Mouse (Mus musculus) CH12.LX (cell line): ENCODE measurements around the gene Fgfr2. TPM values are rescaled to one million over a fixed set of nuclear protein-coding genes. Genes with fewer than 3 reads are reported as not detected.

Source experiments
- DNase-seq: peaks from one replicate; pipeline ENCODE4 v3.0.0-alpha.2; 2013; ENCODE audit errors: extremely low read depth
- H3K27ac ChIP-seq: 2 replicates; pipeline ENCODE4 v1.5.1; 2012; ENCODE audit warnings: low read depth, mild to moderate bottlenecking, control low read depth, moderate library complexity; ENCODE audit not compliant: insufficient read depth
- H3K27me3 ChIP-seq: replicated peaks from 2 replicates; pipeline ENCODE3; 2012; ENCODE audit warnings: inconsistent platforms
- H3K36me3 ChIP-seq, 2 experiments: replicated peaks in 1 of 2; 2 replicates each; pipeline versions ENCODE3 to v1.6.1; 2012; ENCODE audit warnings: inconsistent platforms in 1 of 2, low read length in 1 of 2, mild to moderate bottlenecking in 1 of 2, mixed read lengths in 1 of 2, moderate library complexity in 1 of 2; ENCODE audit not compliant: control insufficient read depth in 1 of 2, insufficient read depth in 1 of 2
- H3K4me1 ChIP-seq, 2 experiments: 2 replicates each; pipeline ENCODE4 v1.6.1; 2012; ENCODE audit warnings: inconsistent platforms in 1 of 2, moderate library complexity in 1 of 2; ENCODE audit not compliant: insufficient read depth in 2 of 2, control insufficient read depth in 1 of 2
- H3K4me2 ChIP-seq: 2 replicates; pipeline ENCODE4 v1.6.1; 2012; ENCODE audit warnings: low read depth, mild to moderate bottlenecking, control low read depth; ENCODE audit not compliant: poor library complexity, insufficient read depth, severe bottlenecking
- H3K4me3 ChIP-seq, 3 experiments: fragments of 150-350 bp in 1 of 3; sonication (generic) in 1 of 3; replicated peaks in 1 of 3; 2 replicates each; pipeline versions ENCODE3 to v1.5.1; 2011 to 2012; ENCODE audit warnings: low read depth in 2 of 3, low read length in 2 of 3, mild to moderate bottlenecking in 2 of 3, moderate library complexity in 2 of 3, control low read depth in 1 of 3, improper control_type of control experiment in 1 of 3, inconsistent platforms in 1 of 3, mixed read lengths in 1 of 3; ENCODE audit not compliant: poor library complexity in 1 of 3
- H3K79me2 ChIP-seq: replicated peaks from 2 replicates; pipeline ENCODE4 v1.6.1; 2012; ENCODE audit warnings: mild to moderate bottlenecking, moderate library complexity; ENCODE audit not compliant: control insufficient read depth, poor library complexity, insufficient read depth, severe bottlenecking; ENCODE audit errors: extremely low read depth
- H3K9ac ChIP-seq: 2 replicates; pipeline ENCODE4 v1.6.1; 2012; ENCODE audit warnings: low read depth, mild to moderate bottlenecking, control low read depth, moderate library complexity; ENCODE audit not compliant: insufficient read depth
- H3K9me3 ChIP-seq: replicated peaks from 2 replicates; pipeline ENCODE3; 2012; ENCODE audit warnings: low read length, inconsistent platforms, mixed read lengths
- BHLHE40 ChIP-seq: IDR thresholded peaks from 2 replicates; pipeline ENCODE4 v1.6.1; 2011; ENCODE audit warnings: mild to moderate bottlenecking, low read depth, low read length, improper control_type of control experiment
- CHD1 ChIP-seq: IDR thresholded peaks from 2 replicates; pipeline ENCODE4 v1.6.1; 2012; ENCODE audit warnings: low read depth, low read length, improper control_type of control experiment, inconsistent platforms
- E2F4 ChIP-seq: IDR thresholded peaks from 2 replicates; pipeline ENCODE4 v1.6.1; 2011; ENCODE audit warnings: low read depth, low read length, improper control_type of control experiment; ENCODE audit not compliant: insufficient replicate concordance
- EP300 ChIP-seq: IDR thresholded peaks from 2 replicates; pipeline ENCODE4 v1.6.1; 2011; ENCODE audit warnings: low read length, improper control_type of control experiment
- ETS1 ChIP-seq: conservative IDR thresholded peaks from 2 replicates; pipeline ENCODE4 v1.6.1; 2012; ENCODE audit warnings: low read depth, mild to moderate bottlenecking, inconsistent platforms, low read length, improper control_type of control experiment, moderate library complexity
- GABPA ChIP-seq: IDR thresholded peaks from 2 replicates; pipeline ENCODE4 v1.6.1; 2012; ENCODE audit warnings: low read depth, low read length, improper control_type of control experiment, inconsistent platforms; ENCODE audit not compliant: insufficient replicate concordance
- HCFC1 ChIP-seq: IDR thresholded peaks from 2 replicates; pipeline ENCODE4 v1.6.1; 2012; ENCODE audit warnings: low read depth, mild to moderate bottlenecking, inconsistent platforms, low read length, improper control_type of control experiment
- IRF4 ChIP-seq: IDR thresholded peaks from 2 replicates; pipeline ENCODE4 v1.6.1; 2014; ENCODE audit warnings: low read depth, mild to moderate bottlenecking, inconsistent platforms, low read length, improper control_type of control experiment
- JUND ChIP-seq: conservative IDR thresholded peaks from 2 replicates; pipeline ENCODE4 v1.6.1; 2011; ENCODE audit warnings: low read depth, low read length, improper control_type of control experiment
- KAT2A ChIP-seq: IDR thresholded peaks from 2 replicates; pipeline ENCODE4 v1.6.1; 2012; ENCODE audit warnings: low read length, improper control_type of control experiment, inconsistent platforms; ENCODE audit not compliant: insufficient replicate concordance
- MAFK ChIP-seq: IDR thresholded peaks from 2 replicates; pipeline ENCODE4 v1.6.1; 2011; ENCODE audit warnings: low read length, improper control_type of control experiment; ENCODE audit not compliant: insufficient replicate concordance
- MAX ChIP-seq: IDR thresholded peaks from 2 replicates; pipeline ENCODE4 v1.6.1; 2011; ENCODE audit warnings: low read length, improper control_type of control experiment
- MAZ ChIP-seq: IDR thresholded peaks from 2 replicates; pipeline ENCODE4 v1.6.1; 2012; ENCODE audit warnings: low read depth, mild to moderate bottlenecking, inconsistent platforms, low read length, improper control_type of control experiment, moderate library complexity
- MXI1 ChIP-seq: IDR thresholded peaks from 2 replicates; pipeline ENCODE4 v1.6.1; 2011; ENCODE audit warnings: mild to moderate bottlenecking, low read depth, low read length, improper control_type of control experiment
- NELFE ChIP-seq: IDR thresholded peaks from 2 replicates; pipeline ENCODE4 v1.6.1; 2011; ENCODE audit warnings: low read depth, low read length, improper control_type of control experiment
- POLR2AphosphoS2 ChIP-seq: IDR thresholded peaks from 2 replicates; pipeline ENCODE4 v1.6.1; 2011; ENCODE audit warnings: low read depth, low read length, improper control_type of control experiment
- RAD21 ChIP-seq: IDR thresholded peaks from 2 replicates; pipeline ENCODE4 v1.6.1; 2011; ENCODE audit warnings: low read depth, mild to moderate bottlenecking, low read length, improper control_type of control experiment, moderate library complexity
- SIN3A ChIP-seq: IDR thresholded peaks from 2 replicates; pipeline ENCODE4 v1.6.1; 2012; ENCODE audit warnings: low read length, improper control_type of control experiment, inconsistent platforms
- SMC3 ChIP-seq: IDR thresholded peaks from 2 replicates; pipeline ENCODE4 v1.6.1; 2011; ENCODE audit warnings: low read depth, low read length, improper control_type of control experiment
- UBTF ChIP-seq: IDR thresholded peaks from 2 replicates; pipeline ENCODE4 v1.6.1; 2012; ENCODE audit warnings: low read depth, mild to moderate bottlenecking, inconsistent platforms, low read length, improper control_type of control experiment, moderate library complexity
- USF1 ChIP-seq: IDR thresholded peaks from 2 replicates; pipeline ENCODE4 v1.6.1; 2014; ENCODE audit warnings: low read depth, mild to moderate bottlenecking, inconsistent platforms, low read length, improper control_type of control experiment
- ZKSCAN1 ChIP-seq: IDR thresholded peaks from 2 replicates; pipeline ENCODE4 v1.6.1; 2012; ENCODE audit warnings: low read depth, inconsistent platforms, low read length, improper control_type of control experiment, borderline replicate concordance
- ZNF384 ChIP-seq: IDR thresholded peaks from 2 replicates; pipeline ENCODE4 v1.6.1; 2012; ENCODE audit warnings: low read depth, low read length, improper control_type of control experiment, inconsistent platforms
- dilution Hi-C: fragments of 300-500 bp; cut with MboI; formaldehyde crosslinking; loops from 2 replicates; pipeline ENCODE4 v1.14.3; 2020; ENCODE audit warnings: low sequenced_read_pairs; ENCODE audit not compliant: extremely low pct_unique_long_range_greater_than_20kb, extremely low pct_ligation_motif_present
- in situ Hi-C: fragments of 300-500 bp; cut with MboI; formaldehyde crosslinking; loops from 3 replicates; pipeline ENCODE4 v1.14.3; 2019; ENCODE audit warnings: low sequenced_read_pairs, low pct_ligation_motif_present, low pct_unique_long_range_greater_than_20kb, mixed read lengths
- polyA plus RNA-seq: library from polyadenylated mRNA; unstranded; fragments of >175 nt; gene quantifications from 2 replicates; pipeline ENCODE4 v1.2.1, GENCODE M21; 2012; ENCODE audit warnings: low read depth; ENCODE audit not compliant: insufficient read length
- total RNA-seq, 2 experiments: library from RNA; depleted of rRNA; stranded (reverse); fragments of 300-350 nt in 1 of 2; fragments of >200 nt in 1 of 2; gene quantifications; 2 replicates each; pipeline ENCODE4 v1.2.3; 2012 to 2014

Gene Fgfr2
- total and polyA plus RNA-seq, 3 experiments = not detected

GRCm38 (mm10) chr7:130976305-130976935 is 2146.7 kb downstream of the Fgfr2 start:
- dilution Hi-C loops (no loop called here), in situ Hi-C loops (no loop called here)
- no peaks in the 10 kb centered on the region for H3K9me3 ChIP-seq
- no peaks in the 10 kb centered on the region for H3K79me2 ChIP-seq
- H3K9ac ChIP-seq = no peak overlapping the region
- peaks cover 7 to 15% of the 10 kb centered on the region in 2 experiments; a peak in 3 of 4 replicates for H3K4me1 ChIP-seq
- H3K4me2 ChIP-seq = no peak overlapping the region
- no peak overlapping the region for H3K27ac ChIP-seq
- H3K36me3 ChIP-seq = no peaks in the 10 kb centered on the region
- H3K27me3 ChIP-seq = peaks cover 98% of the 10 kb centered on the region
- DNase-seq = no peak
- no peak overlapping the region for H3K4me3 ChIP-seq
- TF ChIP-seq KAT2A (no peak), NELFE (no peak), POLR2AphosphoS2 (no peak), EP300 (no peak), SIN3A (no peak), E2F4 (no peak), IRF4 (no peak), MAX (no peak), ETS1 (no peak), CHD1 (no peak), RAD21 (no peak), ZKSCAN1 (no peak), BHLHE40 (no peak), JUND (no peak)

GRCm38 (mm10) chr7:130972767-130973166 is 2150.4 kb downstream of the Fgfr2 start:
- Histone ChIP-seq H3K4me3 (no peak overlapping the region), H3K9ac (no peak overlapping the region), H3K36me3 (no peaks in the 10 kb centered on the region), H3K27ac (no peak overlapping the region), H3K4me1 (peaks cover 4 to 13% of the 10 kb centered on the region in 2 experiments; a peak in 2 of 4 replicates), H3K79me2 (no peaks in the 10 kb centered on the region)
- in situ Hi-C loops = no loop called here
- DNase-seq = no peak
- dilution Hi-C loops = no loop called here
- TF ChIP-seq HCFC1 = no peak
- TF ChIP-seq RAD21 = no peak
- TF ChIP-seq SMC3 = no peak
- TF ChIP-seq ZNF384 = no peak
- TF ChIP-seq ZKSCAN1 = no peak
- no peak for TF ChIP-seq POLR2AphosphoS2
- TF ChIP-seq MAFK = no peak
- no peak for TF ChIP-seq IRF4
- TF ChIP-seq USF1 = no peak
- no peak for TF ChIP-seq MAZ
- no peak for TF ChIP-seq MXI1
- TF ChIP-seq GABPA = no peak
- no peak for TF ChIP-seq UBTF
- TF ChIP-seq, all 38 proteins: peak for 0
- peaks cover 99% of the 10 kb centered on the region for H3K27me3 ChIP-seq
- H3K9me3 ChIP-seq = no peaks in the 10 kb centered on the region
- no peak overlapping the region for H3K4me2 ChIP-seq
